ENCODE assay signal across 20 mouse cellular contexts in the genomic region with DNA sequence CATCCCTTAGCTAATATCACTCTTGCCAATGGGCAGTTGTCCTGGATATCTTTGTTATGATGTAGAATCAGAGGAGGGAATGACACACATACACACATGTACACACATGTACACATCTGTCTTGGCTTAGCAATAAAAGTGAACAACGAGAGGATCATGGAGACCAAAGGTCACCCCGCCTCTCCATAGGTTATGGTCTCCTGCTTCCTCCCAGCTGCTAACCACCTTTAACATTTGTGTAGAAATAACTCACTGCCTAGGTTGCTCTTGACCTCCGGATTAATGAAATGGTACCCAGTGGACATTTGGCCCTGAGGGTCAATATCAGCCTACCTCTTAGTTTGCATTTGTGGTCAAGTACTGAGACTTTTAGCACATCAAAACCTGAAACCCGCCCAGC.
DNase-seq lines count a peak whose midpoint lies in the region; ATAC-seq and TF ChIP-seq lines count a peak whose summit lies in the region.
"Had no signal": no experiment of that assay in that cellular context is flagged by ENCODE, and none has a peak within 500 bp of the region (broad histone marks: within the 10 kb centered on the region; RNA-seq: fewer than 3 reads in every experiment).

No protein-coding gene starts in this region.

- no peaks in the 10 kb centered on the region for H3K9me3 ChIP-seq in forebrain, embryonic 12.5 days
- no peaks in the 10 kb centered on the region for H3K9me3 ChIP-seq in forebrain, embryonic 11.5 days (ENCODE audit: control insufficient read depth, low read length)
- no peaks in the 10 kb centered on the region for H3K9me3 ChIP-seq in kidney, embryonic 15.5 days (replicated peaks)
- no peaks in the 10 kb centered on the region for H3K9me3 ChIP-seq in hindbrain, embryonic 14.5 days (ENCODE audit: control insufficient read depth, low read length)
- H3K9me3 ChIP-seq: limb, embryonic 15.5 days; megakaryocyte, embryonic 14.5 days had no signal

- no peaks in the 10 kb centered on the region for H3K79me2 ChIP-seq in myocyte (ENCODE audit: control insufficient read depth, insufficient read depth)

- H3K4me2 ChIP-seq in forebrain, embryonic 12.5 days = no peak overlapping the region
- no peak overlapping the region for H3K4me2 ChIP-seq in forebrain, embryonic 11.5 days (ENCODE audit: low read depth, low read length, severe bottlenecking)
- H3K4me2 ChIP-seq in kidney, embryonic 15.5 days = no peak overlapping the region
- H3K4me2 ChIP-seq in hindbrain, embryonic 14.5 days (replicated peaks) = no peak overlapping the region
- peak overlapping the region; percentile 81 for H3K4me2 ChIP-seq in myocyte (ENCODE audit: low read depth)
- H3K4me2 ChIP-seq: limb, embryonic 15.5 days had no signal

- intact Hi-C loops in heart, postnatal 25 days (cut with DNase I) = loop anchor here (5.0 to 10.0 kb wide), 2 partner anchors 39 to 53 kb away; no protein-coding TSS in a partner anchor

- H3K9ac ChIP-seq in forebrain, embryonic 12.5 days = no peak overlapping the region
- H3K9ac ChIP-seq in forebrain, embryonic 11.5 days (ENCODE audit: low read length) = no peak overlapping the region
- H3K9ac ChIP-seq in kidney, embryonic 15.5 days = no peak overlapping the region
- no peak overlapping the region for H3K9ac ChIP-seq in hindbrain, embryonic 14.5 days
- H3K9ac ChIP-seq: limb, embryonic 15.5 days; liver, postnatal 0 days had no signal

- DNase-seq in forebrain, embryonic 11.5 days (ENCODE audit: low spot score) = no peak
- DNase-seq in kidney, adult 2 months = no peak
- DNase-seq in hindbrain, embryonic 14.5 days (ENCODE audit: low spot score) = no peak
- DNase-seq in liver = no peak
- DNase-seq in heart, postnatal 25 days (ENCODE audit: low spot score) = no peak
- DNase-seq: adrenal gland, postnatal 10 days; cerebellum, adult 2 months; gastrocnemius, postnatal 25 days; heart, postnatal 14 days; kidney, adult 11 months; kidney, postnatal 14 days; liver, postnatal 0 days; lung, postnatal 14 days; spleen, adult 18-20 months; thymus, adult 2 months had no signal

- peaks cover 56% of the 10 kb centered on the region for H3K4me1 ChIP-seq in forebrain, embryonic 12.5 days
- peaks cover 22% of the 10 kb centered on the region for H3K4me1 ChIP-seq in forebrain, embryonic 11.5 days (replicated peaks; ENCODE audit: control insufficient read depth, insufficient read depth, low read length)
- H3K4me1 ChIP-seq in kidney, embryonic 15.5 days = peaks cover 51% of the 10 kb centered on the region
- no peaks in the 10 kb centered on the region for H3K4me1 ChIP-seq in kidney, adult 2 months (ENCODE audit: control insufficient read depth, insufficient read depth, low read length)
- peaks cover 34% of the 10 kb centered on the region for H3K4me1 ChIP-seq in hindbrain, embryonic 14.5 days (replicated peaks; ENCODE audit: control insufficient read depth, insufficient read depth, low read length)

- TF ChIP-seq CTCF in kidney, adult 2 months (conservative IDR thresholded peaks at IDR 0.05; ENCODE audit: insufficient read depth, insufficient read length, low read depth, low read length) = no peak

- peaks cover 23% of the 10 kb centered on the region; the same call in 1 of the 2 replicates for H3K36me3 ChIP-seq in forebrain, embryonic 12.5 days (replicated peaks)
- no peaks in the 10 kb centered on the region for H3K36me3 ChIP-seq in forebrain, embryonic 11.5 days (ENCODE audit: control insufficient read depth, insufficient read depth, low read length)
- peaks cover 27% of the 10 kb centered on the region for H3K36me3 ChIP-seq in kidney, embryonic 15.5 days
- H3K36me3 ChIP-seq in kidney, adult 2 months (ENCODE audit: control insufficient read depth, insufficient read depth, low read length) = no peaks in the 10 kb centered on the region
- H3K36me3 ChIP-seq in hindbrain, embryonic 14.5 days (replicated peaks; ENCODE audit: control insufficient read depth, insufficient read depth) = peaks cover 50% of the 10 kb centered on the region
- H3K36me3 ChIP-seq in myocyte (ENCODE audit: control insufficient read depth, insufficient read depth) = peaks cover 14% of the 10 kb centered on the region

- no peaks in the 10 kb centered on the region for H3K27me3 ChIP-seq in forebrain, embryonic 12.5 days
- H3K27me3 ChIP-seq in forebrain, embryonic 11.5 days (ENCODE audit: control insufficient read depth, insufficient read depth, low read length) = no peaks in the 10 kb centered on the region
- no peaks in the 10 kb centered on the region for H3K27me3 ChIP-seq in kidney, embryonic 15.5 days
- no peaks in the 10 kb centered on the region for H3K27me3 ChIP-seq in kidney, adult 2 months (replicated peaks; ENCODE audit: control insufficient read depth, insufficient read depth, low read length)
- no peaks in the 10 kb centered on the region for H3K27me3 ChIP-seq in hindbrain, embryonic 14.5 days (ENCODE audit: control insufficient read depth, insufficient read depth, low read length)
- H3K27me3 ChIP-seq in myocyte (ENCODE audit: control insufficient read depth, insufficient read depth, insufficient read length) = no peaks in the 10 kb centered on the region
- H3K27me3 ChIP-seq: limb, embryonic 15.5 days had no signal

- TF ChIP-seq POLR2A in kidney, adult 2 months (IDR thresholded peaks at IDR 0.05; ENCODE audit: low read depth, low read length) = no peak
- no peak for TF ChIP-seq POLR2A in myocyte (IDR thresholded peaks at IDR 0.05; ENCODE audit: insufficient read length, low read depth)

- 63% methylated on average over 4 of the region's 4 CpGs for WGBS in forebrain, embryonic 12.5 days
- 70% methylated on average over 4 of the region's 4 CpGs for WGBS in forebrain, embryonic 11.5 days
- WGBS in kidney, embryonic 15.5 days = 22% methylated on average over 4 of the region's 4 CpGs
- 56% methylated on average over 4 of the region's 4 CpGs for WGBS in kidney, adult 2 months
- 49% methylated on average over 4 of the region's 4 CpGs for WGBS in hindbrain, embryonic 14.5 days

- no peak overlapping the region for H3K4me3 ChIP-seq in forebrain, embryonic 12.5 days (replicated peaks)
- H3K4me3 ChIP-seq in forebrain, embryonic 11.5 days (ENCODE audit: low read depth, low read length) = no peak overlapping the region
- no peak overlapping the region for H3K4me3 ChIP-seq in kidney, embryonic 15.5 days (replicated peaks)
- H3K4me3 ChIP-seq in kidney, adult 2 months (ENCODE audit: insufficient read depth, low read depth, low read length) = no peak overlapping the region
- no peak overlapping the region for H3K4me3 ChIP-seq in hindbrain, embryonic 14.5 days (replicated peaks; ENCODE audit: low read length)
- no peak overlapping the region for H3K4me3 ChIP-seq in myocyte
- H3K4me3 ChIP-seq: limb, embryonic 15.5 days; megakaryocyte, embryonic 14.5 days had no signal

- H3ac ChIP-seq in myocyte (ENCODE audit: control insufficient read depth, insufficient read length) = no peak overlapping the region

- peak overlapping the region; percentile 74 for H3K27ac ChIP-seq in forebrain, embryonic 12.5 days
- H3K27ac ChIP-seq in forebrain, embryonic 11.5 days (ENCODE audit: low read depth, low read length) = no peak overlapping the region; the same call in 1 of the 2 replicates
- peak overlapping the region; percentile 85 for H3K27ac ChIP-seq in kidney, embryonic 15.5 days
- no peak overlapping the region for H3K27ac ChIP-seq in kidney, adult 2 months (ENCODE audit: insufficient read depth, low read depth, low read length)
- H3K27ac ChIP-seq in hindbrain, embryonic 14.5 days = 0 out of 2 replicates have a peak overlapping the region, but pooled peaks have one; percentile 10

- no peak for ATAC-seq in forebrain, embryonic 12.5 days (ENCODE audit: low FRiP score)
- no peak for ATAC-seq in forebrain, embryonic 11.5 days (replicated peaks; ENCODE audit: low FRiP score)
- no peak for ATAC-seq in kidney, embryonic 15.5 days (replicated peaks; ENCODE audit: low FRiP score)
- no peak for ATAC-seq in hindbrain, embryonic 14.5 days (ENCODE audit: low FRiP score)
- ATAC-seq: liver, postnatal 0 days had no signal

TF ChIP-seq in myocyte, 11 proteins besides CTCF, POLR2A, EP300 and RAD21:
- TF ChIP-seq CEBPB (IDR thresholded peaks at IDR 0.05; ENCODE audit: insufficient read depth, poor library complexity, severe bottlenecking) (no peak), MYOD1 (IDR thresholded peaks at IDR 0.05; ENCODE audit: control insufficient read depth in 1 of 3, insufficient read length in 2 of 3, low read depth in 2 of 3) (peak in 1 of 3 experiments; percentile 3)

Comparison
In these comparisons a context has a peak if more than half of its experiments do, and no peak if none do; other contexts are left out.
1. H3K27ac ChIP-seq: peak in forebrain, embryonic 12.5 days (single experiment), kidney, embryonic 15.5 days (single experiment) and hindbrain, embryonic 14.5 days (single experiment); none in forebrain, embryonic 11.5 days (single experiment) and kidney, adult 2 months (single experiment).